Mouse (Mus musculus) cerebellum, adult 9-11 months (tissue): Measurements from ENCODE around the gene Htr3a.

Source experiments
- DNase-seq: peaks from one replicate; pipeline ENCODE4 v3.0.0; 2022

Htr3a gene

DNA sequence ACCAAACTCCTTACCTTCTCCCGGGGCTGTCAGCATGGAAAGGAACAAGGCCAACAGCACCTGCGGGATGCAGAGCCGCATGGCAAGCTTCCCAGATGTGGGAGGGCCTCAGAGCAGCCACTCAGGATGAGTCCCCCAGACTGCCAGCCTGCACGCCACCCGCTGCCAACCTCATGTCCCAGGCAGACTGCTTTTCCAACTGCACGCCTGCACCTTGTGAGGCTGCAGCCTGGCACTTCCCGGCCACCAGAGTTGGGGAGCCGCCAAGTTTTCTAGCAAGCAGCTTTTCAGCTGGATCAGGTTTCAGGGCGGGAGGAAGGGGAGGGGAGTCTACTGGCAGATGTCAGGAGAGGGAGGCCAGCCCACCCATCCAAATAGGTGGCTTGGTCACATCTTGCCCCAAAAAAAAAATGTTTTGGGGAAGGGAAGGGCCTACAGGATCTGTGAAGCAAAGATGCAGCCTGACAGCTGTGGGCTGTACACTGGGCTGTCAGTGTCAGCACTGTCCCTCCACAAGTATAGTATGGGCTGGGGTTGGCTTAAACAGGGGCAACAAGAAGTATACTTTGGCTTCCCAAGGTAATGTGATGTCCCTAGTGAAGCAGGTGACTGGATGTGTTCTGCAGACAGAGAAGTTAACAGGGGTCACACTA lies at the start of gene Htr3a:
Gene Htr3a (minus strand): TSS at position 215 of the 653 bp plus-strand sequence.
- peak; percentile 85 for DNase-seq

DNA sequence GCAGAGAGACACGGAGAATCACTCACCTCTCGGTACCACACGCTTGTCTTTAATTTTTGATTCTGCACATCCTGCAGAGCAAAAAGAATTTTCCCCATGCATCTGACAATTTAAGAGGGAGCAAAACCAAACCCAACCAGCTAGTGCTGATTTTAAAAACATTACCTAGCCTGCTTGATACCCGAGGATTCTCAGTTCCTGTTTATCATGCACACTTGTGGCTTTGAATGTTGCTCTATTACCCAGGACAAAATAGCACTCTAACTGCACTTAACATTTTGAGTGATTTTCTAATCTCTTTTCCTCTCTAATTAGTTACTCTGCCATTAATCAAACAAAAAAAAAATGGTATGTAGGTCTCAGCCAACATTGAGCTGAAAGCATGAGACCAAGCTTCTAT lies 36.7 kb upstream of the Htr3a start:
- DNase-seq: no peak

DNA sequence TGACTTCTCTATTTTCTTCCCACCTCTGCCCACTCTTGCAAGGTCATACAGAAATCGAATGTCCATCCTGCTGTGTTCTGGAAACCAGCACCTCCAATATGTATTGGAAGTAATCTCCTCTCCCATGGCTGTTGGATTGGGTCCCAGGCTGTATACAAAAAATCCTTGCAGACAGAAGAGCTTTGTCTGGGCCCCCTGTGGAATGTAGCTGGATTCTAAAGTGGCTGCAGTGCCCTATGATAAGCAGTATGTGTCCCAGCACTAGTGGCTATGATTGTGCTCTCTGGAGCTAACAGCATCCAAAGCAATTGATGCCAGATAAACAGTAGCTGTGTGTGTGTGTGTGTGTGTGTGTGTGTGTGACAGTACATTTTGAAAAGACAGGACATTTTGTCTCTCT lies 31.4 kb upstream of the Htr3a start:
- no peak for DNase-seq

DNA sequence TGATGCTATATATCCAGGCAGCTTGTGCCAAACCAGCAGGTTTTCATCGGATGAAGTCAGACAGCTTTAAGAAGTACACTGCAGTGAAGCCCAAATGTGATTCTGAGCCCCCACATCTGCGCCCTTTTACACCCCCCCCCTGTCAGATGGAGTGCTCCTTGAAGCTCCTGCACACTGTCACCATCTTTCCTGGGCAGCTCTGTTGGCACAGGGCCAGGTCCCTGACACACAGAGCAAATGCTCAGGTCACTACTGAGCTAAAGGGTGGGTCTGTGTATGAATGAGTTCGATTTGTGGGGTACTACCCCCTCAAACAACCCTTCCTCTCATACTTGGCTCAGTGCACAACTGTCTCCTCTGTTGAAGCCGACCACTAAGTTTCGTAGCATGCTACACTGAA lies 18.5 kb upstream of the Htr3a start:
- no peak for DNase-seq

DNA sequence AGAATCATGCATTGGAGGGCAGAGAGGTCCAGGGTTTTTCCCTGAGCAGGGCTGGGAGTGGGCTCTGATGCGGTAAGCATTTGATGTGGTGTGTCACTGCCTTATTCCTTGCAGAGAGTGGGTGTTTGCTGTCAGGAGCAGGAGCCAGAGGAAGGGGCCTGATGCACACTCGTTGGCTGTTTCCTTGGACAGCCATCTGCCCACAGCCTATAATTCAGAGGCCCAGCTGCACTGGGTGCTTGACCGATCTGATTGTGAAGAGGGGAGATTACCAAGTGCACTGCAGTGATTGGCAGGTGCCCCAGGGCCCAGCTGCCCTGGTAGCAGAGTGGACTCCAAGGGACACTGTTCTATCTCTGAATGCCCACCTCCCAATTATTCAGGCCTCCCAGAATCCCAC lies 17.9 kb upstream of the Htr3a start:
- no peak for DNase-seq

DNA sequence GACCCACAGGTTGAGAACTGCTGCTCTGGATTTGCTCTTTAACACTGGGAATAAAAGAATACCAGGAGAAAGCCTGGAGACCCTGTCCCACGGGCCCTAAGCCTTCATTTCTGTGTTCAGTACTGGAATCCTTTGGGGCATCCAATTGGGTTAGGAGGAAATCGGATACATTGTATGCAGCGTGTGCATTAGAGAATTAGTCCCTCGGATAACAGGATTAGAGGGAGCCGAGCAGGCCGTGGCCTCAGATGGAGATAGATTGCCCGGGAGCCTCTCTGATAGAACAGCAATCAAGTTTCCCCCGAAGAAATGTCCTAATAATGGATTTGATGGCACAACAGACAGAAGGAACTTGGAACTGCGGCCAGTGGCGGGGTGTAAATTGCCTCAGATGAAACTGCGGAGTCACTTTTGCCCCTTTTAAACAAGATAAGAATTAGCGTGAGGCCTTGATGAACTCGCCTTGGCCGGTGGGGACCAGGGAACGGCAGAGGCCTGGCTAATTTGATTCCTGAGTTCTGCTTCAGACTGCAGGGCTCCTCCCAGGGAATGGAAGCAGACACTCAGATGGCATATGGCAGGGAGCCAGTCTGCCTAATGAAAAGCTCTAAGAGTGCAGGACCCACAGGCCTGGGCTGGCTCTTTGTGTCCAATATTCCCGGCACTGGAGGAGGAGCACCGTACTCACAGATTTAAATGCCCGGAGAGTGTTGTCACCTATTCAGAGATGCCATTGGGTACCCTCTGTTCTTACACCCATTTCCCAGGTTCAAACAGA lies 5.3 kb upstream of the Htr3a start:
- no peak for DNase-seq

DNA sequence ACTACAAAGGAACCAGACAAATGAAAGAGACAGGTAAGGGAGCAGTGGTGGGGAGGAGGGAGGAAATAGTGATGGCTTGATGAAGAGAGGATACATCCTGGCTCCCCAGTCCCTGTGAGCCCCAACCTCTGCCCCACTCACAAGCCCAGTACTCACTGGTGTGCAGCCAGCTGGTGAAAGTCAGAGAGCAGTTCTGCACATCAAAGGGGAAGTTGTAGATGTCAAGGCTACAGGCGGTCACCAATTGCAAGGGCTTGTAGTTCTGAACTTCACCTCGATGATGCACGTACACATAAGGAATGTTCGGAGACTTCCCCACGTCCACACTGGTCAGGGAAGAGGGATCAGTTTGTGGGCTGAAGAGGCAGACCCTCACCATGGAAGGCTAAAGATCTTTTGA lies 6.5 kb downstream of the Htr3a start:
- no peak for DNase-seq

DNA sequence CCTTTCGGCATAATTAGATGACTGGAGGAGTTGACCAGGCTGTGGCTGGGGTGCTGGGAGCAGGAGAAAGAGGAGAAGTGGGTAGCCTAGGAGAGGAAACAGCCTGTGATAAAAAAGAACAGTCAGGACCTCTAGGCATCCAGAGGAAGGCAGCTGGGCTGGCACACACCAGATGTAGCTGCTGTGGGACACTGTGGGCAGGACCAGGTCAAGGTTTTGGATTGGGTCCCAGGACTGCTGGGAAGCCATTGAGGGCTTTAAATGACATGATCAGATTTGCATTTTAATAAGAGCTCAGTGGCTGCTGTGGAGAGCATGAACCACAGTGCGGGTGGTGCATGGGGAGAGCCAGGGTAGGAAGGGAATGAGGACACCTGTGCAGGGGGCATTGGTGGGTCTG lies 7.1 kb downstream of the Htr3a start:
- DNase-seq: no peak

DNA sequence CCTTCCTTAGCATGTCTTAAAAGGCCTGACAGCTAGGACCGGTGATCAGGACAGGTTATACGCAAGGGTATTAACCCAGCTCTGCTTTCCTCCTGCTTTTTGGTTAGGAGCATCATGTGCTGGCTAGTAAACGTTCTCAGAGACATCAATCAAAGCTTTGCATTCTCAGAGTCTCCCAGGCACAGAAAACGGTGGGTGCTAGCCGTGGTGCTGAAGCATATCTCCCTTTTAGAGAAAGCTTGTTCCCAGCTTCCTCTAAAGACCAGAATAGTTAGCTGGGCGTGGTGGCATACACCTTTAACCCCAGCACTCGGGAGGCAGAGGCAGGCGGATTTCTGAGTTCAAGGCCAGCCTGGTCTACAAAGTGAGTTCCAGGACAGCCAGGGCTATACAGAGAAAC lies 12.3 kb downstream of the Htr3a start:
- DNase-seq: no peak

DNA sequence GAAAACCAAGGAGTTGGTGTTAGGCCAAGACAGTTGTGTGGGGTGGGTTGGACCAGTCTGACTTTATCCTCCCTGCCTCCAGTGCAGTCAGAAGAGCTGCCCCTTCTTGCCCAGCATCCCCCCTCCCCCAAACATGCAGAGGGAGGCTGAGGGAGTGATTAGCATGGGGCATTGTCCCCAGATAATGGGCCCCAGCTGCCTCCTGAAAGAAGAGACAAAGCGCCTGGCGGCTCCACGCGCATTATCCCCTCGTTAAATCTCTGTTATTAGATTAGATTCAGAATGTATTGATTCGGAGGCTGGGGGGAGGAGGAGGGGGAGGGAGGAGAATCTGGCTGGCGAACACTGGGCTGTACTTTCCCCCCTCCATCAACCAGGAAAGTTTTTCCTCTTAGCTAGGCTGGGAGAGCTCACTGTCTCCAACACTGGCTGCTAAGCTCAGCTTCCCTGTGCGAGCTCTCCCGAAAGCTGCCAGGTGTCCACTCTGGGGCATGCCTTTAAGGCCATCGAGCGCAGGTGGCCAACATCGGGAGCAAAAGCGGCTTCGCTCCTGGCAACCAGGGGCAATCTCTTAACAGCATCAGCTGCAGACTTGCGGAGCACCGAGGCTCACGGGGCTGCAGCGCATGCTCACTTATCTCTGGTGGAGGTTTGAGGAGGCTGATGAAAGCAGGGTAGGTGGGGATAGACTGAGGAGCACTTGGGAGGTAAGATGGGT lies 14.9 kb downstream of the Htr3a start:
- DNase-seq: no peak

DNA sequence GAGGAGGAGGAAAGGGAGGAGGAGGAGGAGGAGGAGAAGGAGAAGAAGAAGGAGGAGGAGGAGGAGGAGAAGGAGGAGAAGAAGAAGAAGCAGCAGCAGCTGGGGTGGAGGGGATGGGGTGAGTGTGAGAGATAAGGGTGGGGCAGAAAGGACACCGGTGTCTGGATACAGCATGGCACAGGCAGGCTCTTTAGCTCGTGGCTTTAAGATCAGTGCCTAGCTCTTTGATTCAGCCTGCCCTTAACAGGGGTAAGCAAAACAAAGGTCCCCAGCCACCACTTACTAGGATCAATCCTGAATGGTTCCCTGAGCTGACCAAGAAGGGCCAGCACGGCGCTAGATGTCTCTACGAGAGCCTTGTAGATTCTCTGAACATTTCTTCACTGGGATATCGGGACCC lies 16.1 kb downstream of the Htr3a start:
- DNase-seq: no peak

DNA sequence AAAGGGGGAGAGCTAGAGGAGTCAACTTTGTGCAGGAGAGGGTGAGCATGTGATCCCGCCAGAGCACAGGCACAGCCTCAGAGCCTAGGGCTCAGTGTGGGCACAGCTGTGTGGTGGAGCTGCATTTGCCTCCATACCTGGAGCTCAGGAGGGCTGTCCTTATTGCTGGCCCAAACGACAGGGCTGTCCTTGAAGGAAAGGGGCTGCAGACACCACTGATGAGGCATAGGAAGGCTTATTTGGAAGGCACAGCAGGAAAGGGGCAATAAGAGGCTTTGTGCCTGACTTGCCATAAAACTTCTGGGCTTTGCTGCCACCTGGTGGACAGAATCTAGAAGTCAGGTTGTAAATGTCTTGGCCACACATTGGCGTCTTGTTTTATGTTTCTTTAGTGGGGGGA lies 16.9 kb downstream of the Htr3a start:
- peak; percentile 31 for DNase-seq

DNA sequence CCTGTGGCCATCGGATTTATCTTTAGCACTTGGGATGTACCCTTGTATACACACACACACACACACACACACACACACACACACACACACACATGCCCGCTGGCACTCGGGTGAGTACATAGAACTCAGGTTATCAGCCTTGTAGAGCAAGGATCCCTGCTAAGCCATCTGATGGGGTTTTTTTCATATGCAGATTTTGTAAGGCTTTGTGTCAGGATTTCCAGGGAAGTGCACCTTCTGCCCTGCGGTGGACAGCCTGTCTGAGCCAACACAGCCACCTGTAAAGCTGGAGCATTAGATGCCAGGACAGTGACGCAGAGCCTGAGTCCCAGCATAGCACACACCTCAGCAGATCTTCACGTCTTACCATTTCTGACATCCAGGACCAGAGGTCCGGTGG lies 21.8 kb downstream of the Htr3a start:
- DNase-seq: no peak

DNA sequence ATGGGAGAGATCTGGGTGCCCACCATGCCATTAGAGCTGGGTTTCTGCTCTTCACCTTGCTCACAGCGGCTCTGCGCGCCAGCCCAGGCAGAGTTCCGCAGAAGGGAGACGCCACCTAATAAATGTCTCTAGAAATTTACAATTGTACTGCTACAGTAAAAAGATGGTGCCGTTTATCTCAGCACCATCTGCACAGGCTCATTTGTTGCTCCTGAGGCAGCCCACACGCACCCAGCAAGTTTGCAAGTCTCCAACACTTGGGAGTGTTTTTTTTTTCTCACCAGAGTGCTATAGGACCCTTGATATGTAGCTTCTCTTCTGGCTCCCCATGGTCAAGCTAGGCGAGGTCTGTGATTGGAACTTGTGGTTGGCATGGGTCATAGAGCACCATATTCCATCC lies 38.0 kb downstream of the Htr3a start:
- DNase-seq: no peak

DNA sequence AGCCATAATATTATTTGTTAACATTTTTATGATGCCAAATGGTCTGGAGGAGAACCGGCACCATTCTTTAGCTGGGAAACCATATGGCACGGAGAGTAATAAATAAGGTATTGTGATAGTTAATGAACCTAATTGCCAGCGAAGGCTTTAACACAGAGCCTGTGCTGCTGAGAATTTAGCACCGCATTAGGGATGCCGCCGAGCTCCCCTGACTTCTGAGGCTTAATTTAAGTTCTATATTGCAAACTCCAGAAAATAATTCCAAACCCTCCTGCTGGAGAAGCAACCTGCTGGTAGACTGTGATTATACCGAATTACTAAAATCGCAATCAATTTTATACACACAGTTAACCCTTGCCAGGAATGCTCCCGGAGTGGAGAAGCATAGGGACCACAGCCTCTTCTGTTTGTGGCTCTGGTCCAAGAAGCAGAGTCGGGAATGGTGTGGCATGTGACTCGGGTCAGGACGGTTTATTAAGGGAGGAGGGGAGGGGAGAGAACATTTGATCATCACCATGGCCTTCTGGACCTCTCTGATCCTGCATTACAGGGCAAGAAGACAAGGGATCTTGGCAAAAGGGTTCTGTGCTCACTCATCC lies 44.3 kb downstream of the Htr3a start:
- no peak for DNase-seq

DNA sequence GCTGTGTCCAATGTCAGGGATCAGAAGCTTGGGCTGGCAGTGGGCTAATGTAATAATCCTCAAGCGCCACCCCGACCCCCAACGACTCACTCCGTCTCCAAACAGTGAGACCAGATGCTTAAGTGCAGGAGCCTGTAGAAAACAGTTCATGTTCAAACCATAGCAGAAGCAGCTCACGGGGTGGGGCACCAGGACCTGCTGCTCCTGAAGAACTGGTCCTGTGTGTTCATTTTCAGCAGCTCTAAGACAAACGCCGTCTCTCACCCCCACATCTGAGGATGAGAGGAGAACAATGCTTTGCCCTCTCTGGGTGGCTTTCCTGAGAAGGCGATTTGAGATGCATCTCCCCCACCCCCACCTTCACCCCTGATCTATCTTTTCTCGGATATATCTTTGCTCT lies 45.7 kb downstream of the Htr3a start:
- DNase-seq: no peak

DNA sequence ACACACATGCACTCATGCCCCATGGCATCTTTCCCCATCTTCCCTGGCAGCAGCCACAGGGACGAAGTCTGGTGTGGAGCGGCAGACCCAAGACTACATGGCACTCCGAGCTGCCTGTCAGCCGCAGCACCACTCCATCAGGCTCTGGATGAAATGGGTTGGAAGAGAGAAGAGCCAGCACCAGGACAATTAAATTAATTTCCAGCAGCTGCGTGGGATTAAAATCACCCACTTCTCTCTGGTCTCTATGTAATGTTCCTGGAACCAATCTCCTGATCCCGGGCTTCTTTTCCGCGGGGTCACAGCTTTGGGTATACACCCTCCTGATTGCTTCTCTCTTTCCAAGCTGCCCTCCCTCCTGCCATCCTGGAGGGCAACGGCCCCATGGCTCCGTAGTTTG lies 49.4 kb downstream of the Htr3a start:
- no peak for DNase-seq

DNA sequence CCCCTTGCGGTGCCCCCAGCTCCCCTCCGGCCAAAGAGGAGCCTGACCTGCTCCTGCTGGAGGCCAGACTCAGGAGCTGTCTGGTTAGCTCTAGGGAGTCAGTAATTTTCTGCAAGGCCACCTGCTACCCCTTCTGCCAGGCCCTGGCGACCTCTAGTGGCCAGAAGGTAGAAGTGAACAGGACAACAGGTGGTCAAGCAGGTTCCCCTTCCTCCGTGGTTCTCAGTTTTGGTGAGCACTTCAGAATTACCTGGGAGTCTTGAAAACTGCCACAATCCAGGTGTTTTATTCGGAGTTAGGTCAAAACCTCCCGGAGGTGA lies 50.4 kb downstream of the Htr3a start:
- DNase-seq: peak; percentile 70

DNA sequence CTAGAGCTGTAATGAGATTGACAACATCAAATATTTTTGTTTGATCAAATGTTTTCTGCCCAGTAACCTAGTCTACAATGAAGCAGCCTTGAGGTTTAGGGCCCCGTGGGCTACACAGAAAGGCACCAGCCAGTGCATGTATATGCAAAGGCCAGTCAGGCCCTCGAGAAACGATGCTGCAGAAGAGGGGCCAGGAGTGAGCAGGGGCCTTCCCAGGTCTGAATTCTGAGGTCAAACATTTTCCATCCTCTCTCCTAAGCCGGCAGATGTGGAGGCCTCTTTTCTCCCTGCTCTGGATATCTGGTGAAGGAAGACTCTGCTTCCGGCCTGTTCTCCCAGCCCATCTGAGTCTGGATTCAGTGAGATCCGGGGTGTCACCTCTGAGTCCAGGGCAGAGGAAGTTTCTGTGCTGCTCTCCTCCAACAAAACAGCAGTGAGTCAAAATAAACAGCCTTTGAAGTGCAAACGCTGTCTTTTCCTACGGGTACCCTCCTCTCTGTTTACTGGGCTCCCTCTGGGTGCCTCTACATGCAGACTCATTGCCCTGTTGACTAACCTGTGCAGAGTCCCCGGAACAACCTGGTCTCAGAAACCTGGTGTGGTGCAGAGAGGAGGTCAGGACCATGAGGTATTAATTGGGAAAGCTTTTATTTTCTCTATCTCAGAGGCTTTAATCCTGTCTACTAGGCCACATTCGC lies 50.9 kb downstream of the Htr3a start:
- DNase-seq: no peak

DNA sequence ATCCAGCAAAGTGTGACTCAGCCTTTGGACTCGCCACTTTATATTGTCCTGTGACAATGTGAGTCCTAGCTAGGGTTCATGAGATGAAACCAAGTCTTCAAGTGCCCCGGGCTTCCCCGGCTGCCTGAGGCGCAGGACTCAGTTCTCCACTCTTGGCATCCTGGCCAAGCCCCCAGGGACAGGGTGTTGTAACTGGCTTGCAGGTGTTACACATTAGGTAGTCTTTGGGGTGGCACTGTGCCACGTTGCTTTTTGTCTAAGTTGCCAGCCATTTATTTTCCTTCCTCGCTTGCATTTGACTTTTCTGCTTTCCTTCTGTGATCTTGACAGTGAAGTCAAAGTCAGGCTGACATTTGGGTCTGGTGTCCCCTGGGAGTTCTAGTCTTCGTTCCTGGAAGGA lies 53.0 kb downstream of the Htr3a start:
- no peak for DNase-seq

DNA sequence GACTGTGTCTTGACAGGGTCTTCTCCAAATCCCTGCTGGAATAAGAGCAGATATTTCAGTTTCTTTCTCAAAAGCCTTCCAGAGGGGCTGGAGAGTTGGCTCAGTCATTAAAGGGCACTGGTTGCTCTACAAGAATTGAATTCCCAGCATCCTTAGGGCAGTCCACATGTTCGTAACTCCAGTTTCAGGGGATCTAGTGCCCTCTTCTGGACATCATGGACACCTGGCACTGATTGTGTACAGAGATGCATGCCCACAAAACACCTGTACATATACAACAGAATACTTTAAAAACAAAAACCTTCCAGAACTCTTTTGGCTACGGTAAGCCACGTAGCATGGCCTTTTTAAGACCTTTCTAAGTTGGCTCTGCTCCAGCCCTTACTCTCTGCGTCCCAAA lies 54.7 kb downstream of the Htr3a start:
- DNase-seq: no peak

DNA sequence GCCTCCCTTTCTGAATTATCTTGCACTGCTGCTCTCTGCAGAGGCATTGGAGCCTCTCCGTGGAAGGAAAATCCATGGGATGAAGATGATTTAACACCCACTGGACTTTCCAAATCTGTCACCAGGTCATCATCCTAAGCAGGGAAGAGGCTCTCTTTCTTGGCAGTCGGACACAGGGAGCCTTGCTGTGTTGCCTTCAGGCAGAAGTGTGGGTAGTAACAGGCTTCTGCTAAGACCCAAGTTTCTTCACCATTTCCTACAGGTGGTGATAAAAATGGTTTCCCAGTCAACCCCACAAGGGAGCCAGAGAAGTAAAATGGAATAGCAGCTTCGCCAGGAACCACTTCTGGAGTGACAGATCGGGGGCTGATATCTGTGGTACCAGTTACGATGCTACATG lies 61.4 kb downstream of the Htr3a start:
- no peak for DNase-seq
